Mouse (Mus musculus) stomach, embryonic 14.5 days (tissue): ENCODE results near the gene Oas1f. TPM values are rescaled to one million over a fixed set of nuclear protein-coding genes. Genes with fewer than 3 reads are reported as not detected.
"Not testable (repeated sequence)": the region's sequence is repeated elsewhere in the genome, so short reads cannot be mapped to it uniquely, and the experiment has no call there.

Source experiments
- ATAC-seq: fragments of 200-750 bp; cut with Nextera tagmentation; 2 replicates; pipeline ENCODE4 v1.8.0; 2017; ENCODE audit warnings: low read depth, moderate TSS enrichment; ENCODE audit not compliant: insufficient number of reproducible peaks, insufficient read depth, low FRiP score
- H3K27ac ChIP-seq: fragments of 300-500 bp; sonication (generic); 2 replicates; pipeline ENCODE4 v1.5.1; 2014; ENCODE audit warnings: mild to moderate bottlenecking, low read length, moderate library complexity, mixed read lengths
- H3K27me3 ChIP-seq: fragments of 300-500 bp; sonication (generic); 2 replicates; pipeline ENCODE4 v1.6.1; 2014; ENCODE audit warnings: low read length, control low read depth, mixed read lengths; ENCODE audit not compliant: control insufficient read depth, insufficient read depth
- H3K36me3 ChIP-seq: fragments of 300-500 bp; sonication (generic); 2 replicates; pipeline ENCODE4 v1.6.1; 2014; ENCODE audit warnings: mild to moderate bottlenecking, control low read depth, low read length, moderate library complexity, mixed read lengths; ENCODE audit not compliant: control insufficient read depth, insufficient read depth
- H3K4me1 ChIP-seq: fragments of 300-500 bp; sonication (generic); 2 replicates; pipeline ENCODE4 v1.6.1; 2014; ENCODE audit warnings: low read length, control low read depth, mixed read lengths; ENCODE audit not compliant: control insufficient read depth, insufficient read depth
- H3K4me2 ChIP-seq: fragments of 300-500 bp; sonication (generic); replicated peaks from 2 replicates; pipeline ENCODE4 v1.6.1; 2014; ENCODE audit warnings: low read depth, low read length, control low read depth
- H3K4me3 ChIP-seq: fragments of 300-500 bp; sonication (generic); 2 replicates; pipeline ENCODE4 v1.5.1; 2014; ENCODE audit warnings: low read depth, low read length, control low read depth
- H3K9ac ChIP-seq: fragments of 300-500 bp; sonication (generic); replicated peaks from 2 replicates; pipeline ENCODE4 v1.6.1; 2014; ENCODE audit warnings: low read depth, mild to moderate bottlenecking, control low read depth, low read length, moderate library complexity, mixed read lengths
- H3K9me3 ChIP-seq: fragments of 300-500 bp; sonication (generic); 2 replicates; pipeline ENCODE4 v1.6.1; 2016; ENCODE audit warnings: low read depth, low read length, control low read depth; ENCODE audit not compliant: control insufficient read depth
- WGBS: fragments of 180-500 bp; shearing (Covaris S2); extraction: QIAGEN DNeasy Blood & Tissue Kit; methylation state at CpG from one replicate; pipeline ENCODE4 v1.1.7; 2014; 5-methylcytosine and 5-hydroxymethylcytosine counted together
- polyA plus RNA-seq: library from polyadenylated mRNA; unstranded; fragments of >200 nt; fragmentation: Nextera tagmentation; extraction: Ambion mirVana; gene quantifications from 2 replicates; pipeline ENCODE4 v1.2.1, GENCODE M21; 2014

Gene Oas1f
- polyA plus RNA-seq, 1 experiment from 2014 or later: 0.35 TPM

DNA sequence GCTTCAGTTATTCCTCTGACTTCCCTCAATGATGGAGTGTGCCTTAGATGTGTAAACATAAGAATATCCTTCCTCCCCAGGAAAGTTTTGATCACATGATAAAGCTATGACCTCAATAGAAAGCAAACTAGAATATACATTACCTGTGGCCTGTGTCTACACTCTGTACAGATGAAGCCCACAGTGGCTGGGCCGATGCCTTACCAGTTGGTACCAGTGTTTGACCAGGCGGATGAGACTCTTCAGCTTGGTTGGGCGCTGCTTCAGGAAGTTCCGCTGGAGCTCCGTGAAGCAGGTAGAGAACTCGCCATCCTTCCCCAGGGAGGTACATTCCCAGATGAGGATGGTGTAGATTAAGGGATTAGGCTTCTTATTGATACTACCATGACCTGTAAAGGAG, 34.5 kb downstream of the Oas1f start:
- not testable (repeated sequence) for H3K27ac ChIP-seq, H3K9ac ChIP-seq, H3K4me3 ChIP-seq, H3K9me3 ChIP-seq, ATAC-seq, H3K36me3 ChIP-seq, H3K4me1 ChIP-seq, H3K4me2 ChIP-seq, H3K27me3 ChIP-seq
- WGBS: 91% methylated on average over 6 of the region's 6 CpGs

GRCm38 (mm10) chr5:120887413-120887812, 40.2 kb downstream of the Oas1f start, which contains the start of gene Oas1g:
Gene Oas1g (minus strand): TSS chr5:120887613.
- H3K27me3 ChIP-seq, H3K4me3 ChIP-seq, H3K27ac ChIP-seq, H3K9ac ChIP-seq, ATAC-seq, H3K9me3 ChIP-seq, H3K4me1 ChIP-seq, H3K36me3 ChIP-seq, H3K4me2 ChIP-seq: not testable (repeated sequence)
- 6% methylated on average over 5 of the region's 9 CpGs for WGBS

DNA sequence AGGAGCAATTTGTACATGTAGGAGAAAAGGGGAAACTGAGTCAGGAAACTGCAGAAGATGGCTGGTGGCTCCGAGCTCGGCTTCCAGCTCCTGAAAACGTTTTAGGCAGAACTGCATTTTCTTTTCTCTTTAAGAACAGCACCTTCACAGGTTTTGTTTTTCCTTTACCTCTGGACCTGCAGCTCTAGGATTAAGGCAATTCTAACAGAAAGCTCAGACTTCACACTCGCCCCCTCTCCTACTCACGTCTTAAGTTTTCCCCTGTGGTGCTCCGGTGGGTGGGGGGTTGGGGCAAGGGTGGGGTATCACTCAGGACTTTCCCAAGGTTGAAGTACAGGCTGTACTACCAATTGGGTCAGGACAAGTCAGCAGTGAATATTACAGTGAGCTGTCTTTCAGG, 40.7 kb downstream of the Oas1f start:
- ATAC-seq: no peak
- no peaks in the 10 kb centered on the region for H3K27me3 ChIP-seq
- no peaks in the 10 kb centered on the region for H3K9me3 ChIP-seq
- no peak overlapping the region for H3K4me3 ChIP-seq
- WGBS: 44% methylated on average over 6 of the region's 6 CpGs
- H3K27ac ChIP-seq: no peak overlapping the region
- H3K36me3 ChIP-seq: no peaks in the 10 kb centered on the region
- no peak overlapping the region for H3K9ac ChIP-seq
- no peak overlapping the region for H3K4me2 ChIP-seq
- no peaks in the 10 kb centered on the region for H3K4me1 ChIP-seq

DNA sequence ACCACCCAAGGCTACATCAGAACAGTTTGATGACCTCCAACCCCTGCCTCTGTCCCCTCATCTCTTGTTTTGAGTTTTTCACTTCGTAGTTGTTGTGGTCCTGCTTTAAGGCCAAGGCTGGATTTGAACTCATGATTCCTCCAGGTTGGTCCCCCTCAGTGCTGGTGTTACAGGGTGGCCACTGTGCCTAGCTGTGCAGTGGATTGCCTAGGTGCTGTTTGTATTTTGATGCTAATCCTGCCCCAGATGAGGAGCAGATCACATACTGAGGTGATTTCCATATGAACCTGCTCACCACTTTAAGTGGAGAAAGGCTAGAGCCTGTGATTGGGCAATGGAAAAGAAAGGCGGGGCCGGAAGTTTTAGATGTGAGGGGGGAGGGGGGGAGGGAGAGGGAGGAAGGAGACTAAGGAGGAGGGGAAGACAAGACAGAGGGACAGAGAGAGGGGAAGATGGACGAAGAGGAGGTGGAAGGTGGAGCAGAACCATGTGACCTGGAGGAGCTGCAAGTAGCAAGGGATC, 41.2 kb downstream of the Oas1f start:
- not testable (repeated sequence) for H3K9me3 ChIP-seq, H3K4me2 ChIP-seq, H3K4me1 ChIP-seq, H3K27me3 ChIP-seq, H3K9ac ChIP-seq, H3K36me3 ChIP-seq, H3K27ac ChIP-seq, ATAC-seq, H3K4me3 ChIP-seq
- WGBS: 39% methylated on average over 4 of the region's 4 CpGs

DNA sequence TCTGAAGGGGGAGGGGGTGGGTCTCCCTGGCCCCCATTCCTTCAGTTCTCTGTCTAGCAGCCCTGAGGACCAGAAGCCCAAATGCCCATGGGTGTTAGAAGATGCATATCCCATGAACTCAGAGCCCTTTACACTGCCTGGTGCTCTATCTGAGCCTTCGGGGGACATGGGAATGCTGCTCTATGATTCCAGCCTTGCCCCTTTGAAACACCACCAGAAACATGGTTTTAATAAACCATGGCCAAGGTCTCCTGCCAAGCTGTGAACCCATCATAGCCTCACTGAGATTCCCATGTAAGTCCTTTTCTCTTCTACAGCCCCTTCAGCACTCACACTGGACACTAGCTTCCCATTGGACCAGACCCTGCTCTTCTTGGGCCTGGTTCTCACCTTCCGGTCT, 42.9 kb downstream of the Oas1f start:
- no peaks in the 10 kb centered on the region for H3K36me3 ChIP-seq
- ATAC-seq: no peak

GRCm38 (mm10) chr5:120890991-120891390, 43.8 kb downstream of the Oas1f start:
- Histone ChIP-seq H3K27me3 (no peaks in the 10 kb centered on the region), H3K9ac (no peak overlapping the region), H3K9me3 (no peaks in the 10 kb centered on the region), H3K4me3 (no peak overlapping the region), H3K4me1 (no peaks in the 10 kb centered on the region), H3K36me3 (no peaks in the 10 kb centered on the region), H3K4me2 (no peak overlapping the region), H3K27ac (no peak overlapping the region)
- no peak for ATAC-seq
- 61% methylated on average over 3 of the region's 3 CpGs for WGBS

More for the DNA sequence above, 42.9 kb downstream of the Oas1f start:
- no peak overlapping the region for H3K27ac ChIP-seq
- H3K4me3 ChIP-seq: no peak overlapping the region
- no peak overlapping the region for H3K9ac ChIP-seq
- H3K4me1 ChIP-seq: no peaks in the 10 kb centered on the region
- no peaks in the 10 kb centered on the region for H3K27me3 ChIP-seq
- H3K4me2 ChIP-seq: no peak overlapping the region
- WGBS: 79% methylated on average over 2 of the region's 2 CpGs
- H3K9me3 ChIP-seq: no peaks in the 10 kb centered on the region

DNA sequence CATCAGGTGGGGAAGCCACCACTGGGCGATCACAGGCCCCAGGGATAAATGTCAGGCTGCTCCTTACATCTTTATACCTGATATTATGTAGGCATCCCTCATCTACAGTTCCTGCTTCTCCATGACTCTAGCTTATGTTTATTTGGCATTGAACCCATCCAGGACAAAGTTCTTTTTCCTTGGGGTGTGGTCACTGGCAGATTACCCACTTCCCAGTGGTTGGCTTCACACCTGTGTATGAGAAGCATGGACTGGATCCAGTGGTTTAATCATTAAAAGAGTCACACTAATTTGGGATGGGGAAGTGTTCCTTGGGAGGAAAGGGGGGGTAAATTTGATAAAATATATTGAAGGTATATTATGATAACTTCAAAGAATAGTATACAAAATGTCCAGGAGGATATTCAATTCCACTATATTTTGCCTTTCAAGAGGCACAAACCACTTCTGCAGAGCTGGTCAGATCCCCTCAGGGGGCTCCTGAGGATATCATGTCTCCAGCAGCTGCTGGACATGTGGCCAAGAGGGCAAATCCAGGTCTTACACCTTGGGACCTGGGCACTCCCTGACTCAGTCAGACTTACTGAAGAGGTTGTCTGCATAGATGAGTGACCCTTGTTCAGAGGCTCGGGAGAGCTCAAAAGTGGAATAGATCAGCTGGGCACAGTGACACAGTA, 44.5 kb downstream of the Oas1f start:
- not testable (repeated sequence) for H3K9me3 ChIP-seq, H3K36me3 ChIP-seq, H3K27me3 ChIP-seq, ATAC-seq, H3K9ac ChIP-seq, H3K4me2 ChIP-seq, H3K4me1 ChIP-seq, H3K27ac ChIP-seq, H3K4me3 ChIP-seq
- WGBS: 71% methylated on average over 2 of the region's 2 CpGs

DNA sequence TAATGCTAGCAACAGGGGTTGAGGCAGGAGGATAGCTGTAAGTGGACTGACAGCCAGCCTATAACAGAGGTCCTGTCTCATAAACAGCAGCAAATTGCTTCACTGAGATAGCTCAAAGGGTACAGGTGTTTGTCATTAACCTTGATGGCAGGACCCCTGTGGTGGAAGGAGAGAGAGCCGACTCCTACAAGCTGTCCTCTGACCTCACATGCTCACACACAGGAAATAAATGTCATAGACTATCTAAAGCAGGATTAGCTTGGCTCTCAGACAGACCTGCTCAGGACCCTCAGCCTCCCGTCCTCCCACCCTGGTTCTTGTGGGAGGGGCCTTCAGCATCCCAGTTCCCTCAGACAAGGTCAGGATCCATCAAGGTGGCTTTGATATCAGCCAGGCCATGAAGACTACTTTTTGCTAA, 45.1 kb downstream of the Oas1f start:
- no peaks in the 10 kb centered on the region for H3K9me3 ChIP-seq
- no peaks in the 10 kb centered on the region for H3K27me3 ChIP-seq
- H3K4me1 ChIP-seq: no peaks in the 10 kb centered on the region
- no peak overlapping the region for H3K4me2 ChIP-seq
- 68% methylated on average over 2 of the region's 2 CpGs for WGBS
- H3K4me3 ChIP-seq: no peak overlapping the region
- no peak overlapping the region for H3K9ac ChIP-seq
- no peak for ATAC-seq
- no peaks in the 10 kb centered on the region for H3K36me3 ChIP-seq
- H3K27ac ChIP-seq: no peak overlapping the region

- H3K9ac ChIP-seq, H3K27me3 ChIP-seq, H3K4me3 ChIP-seq, H3K4me1 ChIP-seq, H3K4me2 ChIP-seq, ATAC-seq, H3K9me3 ChIP-seq, H3K27ac ChIP-seq, H3K36me3 ChIP-seq: not testable (repeated sequence)
- 93% methylated on average over 4 of the region's 4 CpGs for WGBS
These were observed 46.7 kb downstream of the Oas1f start for GRCm38 (mm10) chr5:120893866-120894265.
